Mouse (Mus musculus) central nervous system, embryonic 14 days (tissue): Measurements from ENCODE around the gene Arr3. TPM values are rescaled to one million over a fixed set of nuclear protein-coding genes. Genes with fewer than 3 reads are reported as not detected.

Experiments
- polyA plus RNA-seq: library from polyadenylated mRNA; depleted of rRNA; stranded (reverse); fragments of >200 nt; gene quantifications from 2 replicates; pipeline ENCODE4 v1.2.3, GENCODE M21; 2012; rRNA removed

The Arr3 gene
- 0.09 and 0.17 TPM in 2 replicates for polyA plus RNA-seq

DNA sequence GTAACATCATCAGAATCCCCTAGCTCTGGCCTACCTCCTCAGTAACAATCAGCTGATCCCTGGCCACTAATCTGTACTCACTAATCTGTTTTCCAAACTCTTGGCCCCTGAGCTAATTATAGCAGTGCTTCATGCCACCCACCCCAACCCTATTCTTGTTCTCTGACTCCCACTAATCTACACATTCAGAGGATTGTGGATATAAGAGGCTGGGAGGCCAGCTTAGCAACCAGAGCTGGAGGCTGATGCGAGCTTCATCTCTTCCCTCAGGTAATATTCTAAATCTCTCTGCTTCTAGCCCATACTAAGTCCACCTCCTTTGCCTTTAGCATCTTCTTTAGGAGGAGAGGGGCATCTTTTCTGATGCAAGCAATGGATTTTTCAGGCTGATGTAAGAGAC is at the start of gene Arr3:
Gene Arr3 (plus strand): TSS at position 184 of the 400 bp plus-strand sequence.

DNA sequence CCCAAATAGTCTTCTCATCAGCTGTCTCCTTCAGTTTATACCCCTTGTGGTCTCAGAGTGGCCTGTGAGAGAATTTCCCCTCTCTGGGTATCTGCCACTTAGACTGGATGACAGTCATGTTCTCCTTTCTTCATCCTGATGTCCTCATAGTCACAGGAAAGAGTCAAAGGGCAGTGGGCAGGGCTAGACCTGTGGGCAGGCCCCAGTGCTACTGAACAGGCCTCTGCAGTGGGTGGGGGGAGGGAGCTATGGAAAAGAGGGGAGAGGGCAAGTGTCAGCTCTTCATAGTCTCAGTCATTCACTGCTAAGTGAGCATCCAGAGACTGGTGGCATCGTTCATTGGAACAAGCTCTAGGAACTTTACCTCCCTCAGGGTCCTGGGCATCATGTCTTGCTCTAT is 33.3 kb upstream of the Arr3 start, which contains the start of gene Awat1:
Gene Awat1 (plus strand): TSS at position 301 of the 400 bp plus-strand sequence.

DNA sequence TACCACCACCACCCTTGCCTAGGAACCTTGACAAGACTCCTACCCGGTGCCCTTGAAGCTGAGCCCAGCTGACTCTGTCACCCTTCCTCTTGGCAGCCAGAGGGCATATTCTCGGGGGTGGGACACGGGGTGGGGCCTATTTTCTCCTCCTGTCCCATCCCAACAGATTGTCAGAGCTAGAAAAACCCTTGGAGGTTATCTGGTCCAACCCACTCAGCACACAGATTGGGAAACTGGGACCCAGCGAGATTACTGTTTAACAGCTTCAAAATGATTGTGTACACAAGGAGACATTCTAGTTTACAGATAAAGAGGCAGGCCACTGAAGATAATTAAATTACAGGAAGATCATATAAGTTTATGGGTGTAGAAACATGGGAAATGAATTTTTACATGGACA is 10.5 kb upstream of the Arr3 start, which contains the start of gene P2ry4:
Gene P2ry4 (minus strand): TSS at position 79 of the 400 bp plus-strand sequence.

DNA sequence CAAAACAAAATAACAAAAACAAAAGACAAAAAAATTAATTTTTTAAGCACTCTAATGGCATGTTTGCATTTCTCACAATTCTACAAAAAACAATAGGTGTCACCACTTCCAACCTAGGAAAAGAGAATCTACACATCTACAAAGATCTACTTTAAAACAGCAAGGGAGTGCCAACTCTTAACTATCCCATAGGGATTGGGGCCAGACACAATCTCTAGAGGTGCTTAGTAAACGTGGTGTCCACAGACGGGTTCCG is 20.2 kb downstream of the Arr3 start, which contains the start of gene Kif4:
Gene Kif4 (plus strand): TSS at position 192 of the 256 bp plus-strand sequence.

DNA sequence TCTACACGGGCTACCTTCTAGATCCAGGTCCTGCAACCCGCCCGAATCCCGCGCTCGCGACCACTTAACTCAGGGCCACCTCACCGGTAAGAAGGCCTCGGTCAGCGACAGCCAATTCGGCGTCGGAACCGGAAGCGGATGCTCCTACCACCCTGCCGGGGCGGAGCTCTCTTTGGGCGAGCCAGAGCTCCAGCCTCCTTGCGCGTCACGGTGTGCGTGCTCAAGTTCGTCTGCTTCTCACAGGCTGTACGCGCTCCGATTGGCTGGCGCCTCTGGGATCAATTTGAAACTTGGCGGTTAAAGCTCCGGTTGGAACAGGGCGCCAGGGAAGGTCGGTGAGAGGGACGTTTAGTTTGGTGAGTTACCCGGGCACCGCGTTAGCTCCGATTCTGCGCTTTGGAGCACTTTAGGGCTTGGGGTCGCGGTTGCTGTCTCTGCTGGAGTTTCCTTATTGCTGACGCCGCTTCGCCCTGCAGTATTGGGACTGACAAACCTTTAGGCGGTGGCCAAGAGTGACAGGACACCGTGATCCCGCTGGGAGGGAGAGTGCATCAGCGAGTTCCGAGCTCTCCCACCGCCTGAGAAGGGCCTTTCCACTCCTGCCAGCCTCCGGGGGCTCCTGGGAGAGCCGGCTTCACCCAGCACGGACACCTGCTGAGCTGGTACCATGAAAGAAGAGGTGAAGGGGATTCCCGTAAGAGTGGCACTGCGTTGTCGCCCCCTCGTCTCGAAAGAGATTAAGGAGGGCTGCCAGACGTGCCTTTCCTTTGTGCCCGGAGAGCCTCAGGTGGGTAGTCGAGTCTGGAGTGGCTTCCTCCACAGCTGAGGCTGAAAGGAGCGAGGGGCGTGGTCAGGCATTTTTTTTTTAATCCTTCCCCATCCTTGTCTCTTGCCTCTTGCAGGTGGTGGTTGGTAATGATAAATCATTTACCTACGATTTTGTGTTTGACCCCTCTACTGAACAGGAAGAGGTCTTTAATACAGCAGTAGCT is 20.8 kb downstream of the Arr3 start, which contains the start of gene Pdzd11:
Gene Pdzd11 (minus strand): TSS at position 767 of the 992 bp plus-strand sequence.

Other genes starting within 250 kb of the Arr3 start
- gene Otud6a, start 176.5 kb upstream of the Arr3 start, polyA plus RNA-seq: not detected in 2 replicates
- 0.31 and 0.38 TPM in 2 replicates for gene Awat2, start 162.8 kb upstream of the Arr3 start, polyA plus RNA-seq
- gene Igbp1, start 111.2 kb upstream of the Arr3 start, polyA plus RNA-seq: 52.7 and 57.8 TPM in 2 replicates
- 0.01 TPM in 1 of 2 replicates, not detected in the other for gene Dgat2l6, start 80.7 kb upstream of the Arr3 start, polyA plus RNA-seq
- gene Awat1, start 33.2 kb upstream of the Arr3 start, polyA plus RNA-seq: not detected in 2 replicates
- gene P2ry4, start 10.6 kb upstream of the Arr3 start, polyA plus RNA-seq: 0.03 and 0.06 TPM in 2 replicates
- gene Kif4, start 20.2 kb downstream of the Arr3 start, polyA plus RNA-seq: 10.7 and 16.5 TPM in 2 replicates
- gene Pdzd11, start 21.1 kb downstream of the Arr3 start, polyA plus RNA-seq: 67.7 and 72.6 TPM in 2 replicates
- 43.3 and 48.7 TPM in 2 replicates for gene Gdpd2, start 124.4 kb downstream of the Arr3 start, polyA plus RNA-seq
- gene Dlg3, start 162.2 kb downstream of the Arr3 start, polyA plus RNA-seq: 50.6 and 59.5 TPM in 2 replicates